Mouse (Mus musculus) spleen, postnatal 14 days (tissue): ENCODE data around the gene Gprc6a.

Experiments
- DNase-seq, 2 experiments: peaks; one replicate each; pipeline ENCODE4 v3.0.0; 2021 to 2022; ENCODE audit warnings: low spot score in 2 of 2

The Gprc6a gene

GRCm38 (mm10) chr10:51631411-51632136, at the start of gene Gprc6a:
Gprc6a (minus strand) TSS chr10:51631461.
- no peak for DNase-seq

GRCm38 (mm10) chr10:51678251-51678639, 47.0 kb upstream of the Gprc6a start:
- no peak for DNase-seq

- DNase-seq, result no peak
Observed at GRCm38 (mm10) chr10:51677548-51678250, 46.4 kb upstream of the Gprc6a start, which contains the start of gene Rfx6. Rfx6 (plus strand) TSS chr10:51677756.

GRCm38 (mm10) chr10:51672082-51672779, 41.0 kb upstream of the Gprc6a start:
- no peak for DNase-seq

GRCm38 (mm10) chr10:51671583-51671982, 40.3 kb upstream of the Gprc6a start:
- DNase-seq, result no peak

GRCm38 (mm10) chr10:51669334-51669733, 38.1 kb upstream of the Gprc6a start:
- DNase-seq, result no peak

- no peak for DNase-seq
Observed at GRCm38 (mm10) chr10:51657324-51657723, 26.1 kb upstream of the Gprc6a start.

- DNase-seq, result no peak
Observed at GRCm38 (mm10) chr10:51649506-51650221, 18.4 kb upstream of the Gprc6a start.

GRCm38 (mm10) chr10:51621193-51621592, 10.1 kb downstream of the Gprc6a start:
- DNase-seq, result no peak

GRCm38 (mm10) chr10:51620126-51620525, 11.1 kb downstream of the Gprc6a start:
- DNase-seq, result no peak

- DNase-seq, result no peak
Observed at GRCm38 (mm10) chr10:51618538-51618937, 12.7 kb downstream of the Gprc6a start.

GRCm38 (mm10) chr10:51614826-51615590, 16.3 kb downstream of the Gprc6a start:
- DNase-seq, result no peak

- no peak for DNase-seq
Observed at GRCm38 (mm10) chr10:51613421-51613820, 17.8 kb downstream of the Gprc6a start.

GRCm38 (mm10) chr10:51611969-51612682, 19.1 kb downstream of the Gprc6a start:
- no peak for DNase-seq

GRCm38 (mm10) chr10:51609741-51610425, 21.4 kb downstream of the Gprc6a start:
- DNase-seq, result no peak

GRCm38 (mm10) chr10:51596928-51597635, 34.2 kb downstream of the Gprc6a start:
- no peak for DNase-seq

- DNase-seq, result no peak
Observed at GRCm38 (mm10) chr10:51595001-51595931, 36.0 kb downstream of the Gprc6a start.

- DNase-seq, result no peak
Observed at GRCm38 (mm10) chr10:51591574-51591973, 39.7 kb downstream of the Gprc6a start.
